Mouse (Mus musculus) neural tube, embryonic 14.5 days (tissue): ENCODE results near the gene Ctsl. TPM values are rescaled to one million over a fixed set of nuclear protein-coding genes. Genes with fewer than 3 reads are reported as not detected.

Experiments used
- ATAC-seq: fragments of 200-750 bp; cut with Nextera tagmentation; 2 replicates; pipeline ENCODE4 v1.8.0; 2017; ENCODE audit warnings: low read depth, mild to moderate bottlenecking, moderate TSS enrichment, moderate library complexity
- H3K27ac ChIP-seq: fragments of 300-500 bp; sonication (generic); 2 replicates; pipeline ENCODE4 v1.5.1; 2014; ENCODE audit warnings: low read depth, mild to moderate bottlenecking, control low read depth, low read length, moderate library complexity, mixed read lengths
- H3K27me3 ChIP-seq: fragments of 300-500 bp; sonication (generic); 2 replicates; pipeline ENCODE4 v1.6.1; 2014; ENCODE audit warnings: low read length; ENCODE audit not compliant: control insufficient read depth, insufficient read depth
- H3K36me3 ChIP-seq: fragments of 300-500 bp; sonication (generic); 2 replicates; pipeline ENCODE4 v1.6.1; 2014; ENCODE audit warnings: low read length, mixed read lengths; ENCODE audit not compliant: control insufficient read depth, insufficient read depth
- H3K4me1 ChIP-seq: fragments of 300-500 bp; sonication (generic); 2 replicates; pipeline ENCODE4 v1.6.1; 2014; ENCODE audit warnings: low read length; ENCODE audit not compliant: control insufficient read depth, insufficient read depth
- H3K4me2 ChIP-seq: fragments of 300-500 bp; sonication (generic); 2 replicates; pipeline ENCODE4 v1.6.1; 2014; ENCODE audit warnings: mild to moderate bottlenecking, low read depth, low read length, control low read depth
- H3K4me3 ChIP-seq: fragments of 300-500 bp; sonication (generic); 2 replicates; pipeline ENCODE4 v1.5.1; 2014; ENCODE audit warnings: low read depth, low read length, control low read depth, mixed read lengths
- H3K9ac ChIP-seq: fragments of 300-500 bp; sonication (generic); replicated peaks from 2 replicates; pipeline ENCODE4 v1.6.1; 2014; ENCODE audit warnings: low read depth, mild to moderate bottlenecking, control low read depth, low read length, mixed read lengths
- H3K9me3 ChIP-seq: fragments of 300-500 bp; sonication (generic); 2 replicates; pipeline ENCODE4 v1.6.1; 2016; ENCODE audit warnings: low read length; ENCODE audit not compliant: control insufficient read depth
- WGBS: fragments of 180-500 bp; shearing (Covaris S2); extraction: QIAGEN DNeasy Blood & Tissue Kit; methylation state at CpG from one replicate; pipeline ENCODE4 v1.1.7; 2014; 5-methylcytosine and 5-hydroxymethylcytosine counted together
- polyA plus RNA-seq: library from polyadenylated mRNA; unstranded; fragments of >200 nt; fragmentation: Nextera tagmentation; extraction: Ambion mirVana; gene quantifications from 2 replicates; pipeline ENCODE4 v1.2.1, GENCODE M21; 2014

Gene Ctsl
- polyA plus RNA-seq, 1 experiment from 2014 or later: 133 TPM

DNA sequence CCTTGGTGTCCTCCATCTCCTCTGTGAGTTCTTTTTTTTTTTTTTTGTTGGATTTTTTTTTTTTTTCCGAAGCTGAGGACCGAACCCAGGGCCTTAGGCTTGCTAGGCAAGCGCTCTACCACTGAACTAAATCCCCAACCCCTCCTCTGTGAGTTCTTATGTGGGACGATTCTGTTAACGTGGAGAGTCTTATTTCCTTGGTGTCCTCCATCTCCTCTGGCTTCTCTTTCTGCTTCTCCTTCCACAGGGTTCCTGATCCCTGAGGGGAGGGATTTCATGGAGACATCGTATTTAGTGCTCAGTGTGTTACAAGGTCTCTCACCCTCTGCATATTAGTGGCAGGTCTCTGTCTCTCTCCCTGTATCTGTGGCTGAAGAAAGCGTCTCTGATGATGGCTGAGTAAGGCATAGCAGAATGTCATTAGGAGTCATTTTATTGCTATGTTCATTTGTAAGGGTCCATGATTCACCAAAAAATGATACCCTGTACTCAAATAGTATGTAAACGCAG is 32.3 kb upstream of the Ctsl start:
- Histone ChIP-seq H3K27me3 (no peaks in the 10 kb centered on the region), H3K4me1 (no peaks in the 10 kb centered on the region), H3K9me3 (no peaks in the 10 kb centered on the region), H3K36me3 (no peaks in the 10 kb centered on the region), H3K4me2 (no peak overlapping the region), H3K27ac (no peak overlapping the region), H3K9ac (no peak overlapping the region), H3K4me3 (no peak overlapping the region)
- ATAC-seq: no peak
- WGBS: 89% methylated on average over 8 of the region's 8 CpGs

DNA sequence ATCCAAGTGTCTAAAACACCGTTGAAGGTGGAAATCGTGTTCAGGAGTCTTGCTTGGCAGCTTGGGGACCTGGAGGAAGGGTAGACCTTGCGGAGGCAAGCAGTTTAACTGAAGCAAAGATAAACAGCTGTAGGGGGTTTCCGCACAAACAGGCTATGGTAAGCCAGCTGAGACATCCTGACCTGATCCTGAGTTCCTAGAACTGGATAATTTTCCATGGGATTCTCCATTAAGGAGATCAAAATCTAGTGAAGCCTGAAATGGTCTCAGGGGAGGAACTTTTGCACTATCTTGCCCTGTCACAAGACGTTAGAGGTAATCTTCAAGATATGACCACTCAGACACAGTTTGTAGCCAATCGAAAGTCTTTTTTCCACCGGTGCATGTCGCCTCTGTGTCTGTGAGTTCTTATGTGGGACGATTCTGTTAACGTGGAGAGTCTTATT is 31.8 kb upstream of the Ctsl start:
- H3K4me1 ChIP-seq: no peaks in the 10 kb centered on the region
- no peak overlapping the region for H3K4me2 ChIP-seq
- H3K9me3 ChIP-seq: no peaks in the 10 kb centered on the region
- WGBS: 92% methylated on average over 10 of the region's 10 CpGs
- no peak overlapping the region for H3K9ac ChIP-seq
- no peak for ATAC-seq
- no peak overlapping the region for H3K27ac ChIP-seq
- no peaks in the 10 kb centered on the region for H3K27me3 ChIP-seq
- H3K4me3 ChIP-seq: no peak overlapping the region
- H3K36me3 ChIP-seq: no peaks in the 10 kb centered on the region

DNA sequence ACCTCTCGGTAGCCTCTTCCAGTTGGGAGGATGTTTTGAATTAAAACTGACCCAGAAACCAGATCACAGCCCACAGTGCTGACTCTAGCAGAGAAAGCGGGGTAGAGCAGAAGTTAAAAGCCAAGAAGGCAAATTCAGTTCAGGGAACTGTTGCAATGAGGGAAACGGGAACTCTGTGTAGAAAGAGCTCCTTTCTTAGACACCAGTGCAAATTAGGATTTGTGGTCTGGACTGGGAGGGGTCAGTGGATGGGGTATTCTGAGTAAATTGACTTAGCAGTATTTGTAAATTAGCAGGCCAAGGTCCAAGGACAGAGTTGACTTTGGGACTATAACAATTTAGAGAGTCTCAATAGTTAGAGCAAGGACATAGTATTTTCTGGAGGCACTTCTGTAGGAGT is 31.3 kb upstream of the Ctsl start:
- H3K9ac ChIP-seq: no peak overlapping the region
- H3K4me1 ChIP-seq: no peaks in the 10 kb centered on the region
- 73% methylated on average over 3 of the region's 3 CpGs for WGBS
- no peaks in the 10 kb centered on the region for H3K27me3 ChIP-seq
- H3K4me3 ChIP-seq: no peak overlapping the region
- no peaks in the 10 kb centered on the region for H3K36me3 ChIP-seq
- no peaks in the 10 kb centered on the region for H3K9me3 ChIP-seq
- H3K27ac ChIP-seq: no peak overlapping the region
- ATAC-seq: no peak
- no peak overlapping the region for H3K4me2 ChIP-seq

DNA sequence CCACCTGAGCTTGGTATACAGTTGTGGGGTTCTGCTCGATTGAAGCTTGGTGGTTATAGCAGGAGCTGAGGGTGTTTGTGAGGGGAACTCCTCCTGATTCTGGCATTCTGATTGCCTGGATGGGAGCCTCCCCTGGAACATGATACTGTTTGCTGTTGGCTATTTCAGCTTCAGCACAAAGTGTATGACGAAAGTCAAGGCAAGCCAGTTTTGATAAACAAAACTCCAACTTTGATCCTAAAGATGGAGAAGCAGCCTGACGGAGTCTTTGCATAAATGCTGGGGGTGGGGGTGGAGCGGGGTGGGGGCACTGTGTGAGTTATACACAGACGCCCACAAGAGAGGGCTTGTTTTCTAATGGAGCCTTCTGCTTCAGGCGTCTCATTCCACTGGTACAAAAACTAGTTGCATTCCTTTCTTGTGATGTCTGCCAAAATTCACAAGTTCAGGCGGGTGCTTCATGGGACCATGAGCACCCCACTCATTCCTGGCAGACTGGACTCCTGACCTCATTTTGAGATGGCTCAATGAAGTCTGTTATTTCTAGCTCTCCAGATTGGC is 30.2 kb upstream of the Ctsl start:
- Histone ChIP-seq H3K4me2 (no peak overlapping the region), H3K36me3 (no peaks in the 10 kb centered on the region), H3K9me3 (no peaks in the 10 kb centered on the region), H3K9ac (no peak overlapping the region), H3K27me3 (no peaks in the 10 kb centered on the region), H3K27ac (no peak overlapping the region), H3K4me3 (no peak overlapping the region), H3K4me1 (no peaks in the 10 kb centered on the region)
- no peak for ATAC-seq
- WGBS: 67% methylated on average over 7 of the region's 7 CpGs

DNA sequence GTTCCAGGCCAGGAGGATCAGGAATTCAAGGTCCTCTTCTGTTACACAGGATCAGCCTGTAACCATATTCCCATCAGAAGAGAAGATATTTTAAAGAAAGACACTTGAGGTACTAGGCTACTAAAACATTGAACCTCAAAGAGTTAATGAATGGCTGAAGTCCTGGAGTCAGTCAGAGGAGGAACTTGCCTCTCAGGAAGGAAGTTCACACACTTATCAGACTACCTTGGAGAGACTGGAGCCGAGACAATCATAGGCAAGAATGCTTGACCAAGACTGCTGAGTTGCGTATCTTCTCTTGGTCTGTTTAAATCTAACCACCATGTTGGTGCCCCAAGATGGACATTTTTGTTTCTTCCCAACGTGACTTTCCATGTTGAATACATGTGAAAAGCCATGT is 29.2 kb upstream of the Ctsl start:
- ATAC-seq: no peak

DNA sequence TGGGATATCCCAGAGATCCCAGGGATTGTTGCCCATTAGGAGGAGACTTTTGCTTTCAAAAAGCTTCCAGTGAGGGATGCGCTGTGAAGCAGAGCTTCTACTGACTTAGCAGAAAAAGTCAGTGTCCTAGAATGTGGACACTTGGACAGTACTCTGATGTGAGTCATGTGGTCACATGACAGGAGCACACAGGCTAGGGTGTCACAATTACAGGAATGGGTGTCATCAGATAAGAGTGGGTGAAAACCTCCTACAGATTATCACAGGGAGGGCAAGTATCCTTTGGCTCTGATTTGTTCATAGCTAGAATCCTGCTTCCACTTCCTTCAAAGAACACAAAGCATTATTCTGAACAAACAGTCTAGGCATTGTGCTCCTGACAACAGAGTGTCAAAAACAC is 27.4 kb upstream of the Ctsl start:
- H3K4me1 ChIP-seq: no peaks in the 10 kb centered on the region
- no peak overlapping the region for H3K4me3 ChIP-seq
- no peaks in the 10 kb centered on the region for H3K27me3 ChIP-seq
- WGBS: 93% methylated on average over 1 of the region's 1 CpGs
- no peak for ATAC-seq
- H3K9me3 ChIP-seq: no peaks in the 10 kb centered on the region
- H3K9ac ChIP-seq: no peak overlapping the region
- no peaks in the 10 kb centered on the region for H3K36me3 ChIP-seq
- H3K27ac ChIP-seq: no peak overlapping the region
- H3K4me2 ChIP-seq: no peak overlapping the region

More for the DNA sequence above, 29.2 kb upstream of the Ctsl start:
- Histone ChIP-seq H3K9ac (no peak overlapping the region), H3K36me3 (no peaks in the 10 kb centered on the region), H3K4me1 (no peaks in the 10 kb centered on the region), H3K4me3 (no peak overlapping the region), H3K27me3 (no peaks in the 10 kb centered on the region), H3K9me3 (no peaks in the 10 kb centered on the region), H3K27ac (no peak overlapping the region), H3K4me2 (no peak overlapping the region)
- 90% methylated on average over 3 of the region's 3 CpGs for WGBS

DNA sequence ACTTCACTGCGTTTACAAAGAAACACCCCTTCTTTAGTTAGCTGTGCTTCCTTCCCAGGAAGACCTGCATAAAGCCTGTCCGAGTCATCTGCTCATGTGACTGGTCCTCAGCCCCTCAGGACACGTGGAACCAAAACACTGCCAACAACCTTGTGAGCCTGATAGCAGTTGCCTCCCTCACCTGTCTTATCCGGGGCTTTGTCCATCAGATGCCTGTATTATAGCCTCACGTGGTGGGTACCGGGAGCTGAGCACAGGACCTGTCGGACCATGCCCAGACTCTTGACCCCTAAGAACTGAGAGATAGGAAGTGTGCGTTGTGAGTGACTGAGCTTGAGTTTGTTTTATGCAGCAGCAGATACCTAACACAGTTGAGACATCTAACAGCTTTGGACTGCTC is 26.3 kb upstream of the Ctsl start:
- Histone ChIP-seq H3K4me1 (no peaks in the 10 kb centered on the region), H3K27ac (no peak overlapping the region), H3K4me2 (no peak overlapping the region), H3K9me3 (no peaks in the 10 kb centered on the region), H3K36me3 (no peaks in the 10 kb centered on the region), H3K4me3 (no peak overlapping the region), H3K9ac (no peak overlapping the region), H3K27me3 (no peaks in the 10 kb centered on the region)
- ATAC-seq: no peak
- WGBS: 84% methylated on average over 8 of the region's 8 CpGs

DNA sequence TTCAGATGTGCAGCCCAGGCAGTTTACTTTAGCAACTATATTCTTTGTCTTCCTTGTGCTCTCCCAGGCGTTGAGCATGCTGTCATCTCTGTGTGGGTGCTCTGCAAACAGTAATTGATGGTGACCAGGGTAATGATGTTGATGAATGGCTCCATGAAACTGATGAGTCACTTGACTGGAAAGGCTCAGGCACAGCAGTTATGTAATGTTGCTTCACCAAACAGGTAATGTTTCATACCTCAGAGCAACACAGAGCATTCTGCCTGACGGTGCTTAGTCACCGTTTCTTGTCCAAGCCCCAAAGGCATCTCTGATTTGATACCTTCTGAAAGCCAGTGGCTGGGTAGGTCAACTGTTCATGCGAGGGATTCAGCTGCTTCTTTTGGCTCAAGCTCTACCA is 17.7 kb upstream of the Ctsl start:
- no peak for ATAC-seq

DNA sequence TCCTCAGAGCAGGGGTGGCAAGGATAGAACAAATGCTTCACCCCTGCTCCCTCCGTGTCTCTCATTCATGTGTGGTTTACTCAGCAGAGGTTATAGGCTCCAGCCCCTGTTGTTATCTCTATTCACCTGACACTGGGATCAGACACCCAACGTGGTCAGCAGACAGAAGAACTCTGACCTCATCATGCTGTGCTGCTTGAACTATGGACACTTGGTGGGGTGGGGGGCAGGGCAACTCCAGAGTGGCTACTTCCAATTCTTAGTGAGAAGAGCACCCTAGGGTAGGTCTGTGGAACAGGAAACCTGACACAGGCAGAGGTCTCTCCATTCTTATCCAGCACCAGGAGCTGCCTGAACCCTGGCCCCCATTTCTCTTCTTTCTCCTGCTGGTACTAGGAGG is 15.4 kb upstream of the Ctsl start:
- no peaks in the 10 kb centered on the region for H3K9me3 ChIP-seq
- WGBS: 54% methylated on average over 2 of the region's 2 CpGs
- no peaks in the 10 kb centered on the region for H3K36me3 ChIP-seq
- no peak overlapping the region for H3K27ac ChIP-seq
- no peak overlapping the region for H3K9ac ChIP-seq
- H3K4me3 ChIP-seq: no peak overlapping the region
- ATAC-seq: no peak
- H3K4me2 ChIP-seq: no peak overlapping the region
- no peaks in the 10 kb centered on the region for H3K4me1 ChIP-seq
- no peaks in the 10 kb centered on the region for H3K27me3 ChIP-seq

More for the DNA sequence above, 17.7 kb upstream of the Ctsl start:
- no peaks in the 10 kb centered on the region for H3K36me3 ChIP-seq
- H3K9ac ChIP-seq: no peak overlapping the region
- H3K9me3 ChIP-seq: no peaks in the 10 kb centered on the region
- H3K4me2 ChIP-seq: no peak overlapping the region
- H3K4me1 ChIP-seq: no peaks in the 10 kb centered on the region
- no peak overlapping the region for H3K4me3 ChIP-seq
- 81% methylated on average over 4 of the region's 4 CpGs for WGBS
- H3K27me3 ChIP-seq: no peaks in the 10 kb centered on the region
- no peak overlapping the region for H3K27ac ChIP-seq
